Comparison of ENCODE assay signal across 8 mouse cellular contexts in genomic region chr1:71102344-71103173, GRCm38 (mm10). TPM values are rescaled to one million over a fixed set of nuclear protein-coding genes. Genes with fewer than 3 reads are reported as not detected.
A peak's percentile ranks its signal among the peaks of the same experiment; 100 is the strongest.
DNase-seq lines count a peak whose midpoint lies in the region; ATAC-seq and TF ChIP-seq lines count a peak whose summit lies in the region.

Gene Bard1 (minus strand): TSS chr1:71103146.

- H3K4me2 ChIP-seq in heart, embryonic 12.5 days: peak within 1 kb of the TSS; percentile 71
- peak within 1 kb of the TSS; percentile 87 for H3K4me2 ChIP-seq in kidney, postnatal 0 days (ENCODE audit: low read length)
- peak within 1 kb of the TSS; percentile 68 for H3K4me2 ChIP-seq in liver, embryonic 11.5 days
- H3K4me2 ChIP-seq in stomach, embryonic 14.5 days (replicated peaks; ENCODE audit: low read depth, low read length): peak within 1 kb of the TSS; percentile 49

- peak; percentile 6; the same call in 1 of the 2 replicates for TF ChIP-seq CTCF in kidney, postnatal 0 days (IDR thresholded peaks at IDR 0.05; ENCODE audit: low read depth)

- under 1% methylated on average over 69 of the region's 69 CpGs for WGBS in heart, embryonic 12.5 days
- under 1% methylated on average over 69 of the region's 69 CpGs for WGBS in kidney, postnatal 0 days
- under 1% methylated on average over 69 of the region's 69 CpGs for WGBS in liver, embryonic 11.5 days
- under 1% methylated on average over 69 of the region's 69 CpGs for WGBS in stomach, embryonic 14.5 days

- peak; percentile 88 for ATAC-seq in erythroid progenitor cell, adult 5-6 weeks (replicated peaks; ENCODE audit: low FRiP score, poor library complexity, severe bottlenecking)
- peak; percentile 98 for ATAC-seq in heart, embryonic 12.5 days (ENCODE audit: insufficient number of reproducible peaks, low FRiP score)
- peak; percentile 99 for ATAC-seq in kidney, postnatal 0 days (replicated peaks; ENCODE audit: low FRiP score, low read depth)
- ATAC-seq in liver, embryonic 11.5 days (replicated peaks; ENCODE audit: low FRiP score): peak; percentile 96
- ATAC-seq in stomach, embryonic 14.5 days (ENCODE audit: insufficient number of reproducible peaks, insufficient read depth, low FRiP score, low read depth): peak; percentile 98

- H3K27ac ChIP-seq in heart, embryonic 12.5 days (ENCODE audit: poor library complexity, severe bottlenecking): peak within 1 kb of the TSS; percentile 78
- peak within 1 kb of the TSS; percentile 67 for H3K27ac ChIP-seq in kidney, postnatal 0 days
- peak within 1 kb of the TSS; percentile 94 for H3K27ac ChIP-seq in liver, embryonic 11.5 days (ENCODE audit: low read depth, low read length)
- H3K27ac ChIP-seq in stomach, embryonic 14.5 days (ENCODE audit: low read length): peak within 1 kb of the TSS; percentile 70

- H3K4me3 ChIP-seq in heart, embryonic 12.5 days: peak within 1 kb of the TSS; percentile 80
- peak within 1 kb of the TSS; percentile 87 for H3K4me3 ChIP-seq in kidney, postnatal 0 days (replicated peaks; ENCODE audit: low read depth, low read length)
- H3K4me3 ChIP-seq in liver, embryonic 11.5 days (ENCODE audit: low read depth, low read length): peak within 1 kb of the TSS; percentile 87
- peak within 1 kb of the TSS; percentile 79 for H3K4me3 ChIP-seq in stomach, embryonic 14.5 days (ENCODE audit: low read depth, low read length)

- H3K9me3 ChIP-seq in heart, embryonic 12.5 days (replicated peaks): no peaks in the 10 kb centered on the region
- no peaks in the 10 kb centered on the region for H3K9me3 ChIP-seq in kidney, postnatal 0 days (replicated peaks; ENCODE audit: low read length)
- H3K9me3 ChIP-seq in liver, embryonic 11.5 days (ENCODE audit: control insufficient read depth, low read length): no peaks in the 10 kb centered on the region
- no peaks in the 10 kb centered on the region for H3K9me3 ChIP-seq in stomach, embryonic 14.5 days (ENCODE audit: control insufficient read depth, low read depth, low read length)

- no peaks in the 10 kb centered on the region for H3K36me3 ChIP-seq in heart, embryonic 12.5 days
- H3K36me3 ChIP-seq in kidney, postnatal 0 days (ENCODE audit: insufficient read depth, low read length): no peaks in the 10 kb centered on the region
- no peaks in the 10 kb centered on the region for H3K36me3 ChIP-seq in liver, embryonic 11.5 days (ENCODE audit: control insufficient read depth, insufficient read depth, low read length)
- H3K36me3 ChIP-seq in stomach, embryonic 14.5 days (ENCODE audit: control insufficient read depth, insufficient read depth, low read length): no peaks in the 10 kb centered on the region

- H3K9ac ChIP-seq in heart, embryonic 12.5 days: peak within 1 kb of the TSS; percentile 75
- peak within 1 kb of the TSS; percentile 65 for H3K9ac ChIP-seq in kidney, postnatal 0 days (ENCODE audit: low read depth, low read length)
- H3K9ac ChIP-seq in liver, embryonic 11.5 days (ENCODE audit: low read depth, low read length): peak within 1 kb of the TSS; percentile 93
- peak within 1 kb of the TSS; percentile 47 for H3K9ac ChIP-seq in stomach, embryonic 14.5 days (replicated peaks; ENCODE audit: low read depth, low read length)

- peak; percentile 100 for DNase-seq in CD4-positive helper T cell, adult 2 months (ENCODE audit: low read depth, low spot score)
- peak; percentile 56 for DNase-seq in brain, embryonic 18.5 days (ENCODE audit: low read depth, low spot score)
- DNase-seq in kidney, postnatal 0 days (ENCODE audit: low spot score): peak; percentile 98
- DNase-seq in liver, embryonic 11.5 days (ENCODE audit: low spot score): peak; percentile 94
- peak; percentile 100 for DNase-seq in naive thymus-derived CD4-positive, alpha-beta T cell, adult 2 months (ENCODE audit: low read depth)

- peaks cover 11% of the 10 kb centered on the region for H3K4me1 ChIP-seq in heart, embryonic 12.5 days (replicated peaks)
- H3K4me1 ChIP-seq in kidney, postnatal 0 days (replicated peaks; ENCODE audit: insufficient read depth, low read length): no peaks in the 10 kb centered on the region
- H3K4me1 ChIP-seq in liver, embryonic 11.5 days (replicated peaks; ENCODE audit: control insufficient read depth, insufficient read depth, low read length): peaks cover 11% of the 10 kb centered on the region
- H3K4me1 ChIP-seq in stomach, embryonic 14.5 days (ENCODE audit: control insufficient read depth, insufficient read depth, low read length): peaks cover 5% of the 10 kb centered on the region; the same call in 1 of the 2 replicates

- H3K27me3 ChIP-seq in heart, embryonic 12.5 days (replicated peaks): no peaks in the 10 kb centered on the region
- H3K27me3 ChIP-seq in kidney, postnatal 0 days (ENCODE audit: insufficient read depth, low read length): no peaks in the 10 kb centered on the region
- no peaks in the 10 kb centered on the region for H3K27me3 ChIP-seq in liver, embryonic 11.5 days (replicated peaks; ENCODE audit: control insufficient read depth, insufficient read depth, low read length)
- no peaks in the 10 kb centered on the region for H3K27me3 ChIP-seq in stomach, embryonic 14.5 days (ENCODE audit: control insufficient read depth, insufficient read depth, low read length)

RNA-seq across cellular contexts. Expression of gene Bard1, which starts in this region (rescaled TPM):
- total RNA-seq in erythroid progenitor cell, adult 5-6 weeks (2015; ENCODE audit: low replicate concordance): 52.6 and 62.0 TPM in 2 replicates
- total RNA-seq in erythroid progenitor cell, adult 5-6 weeks (2017; ENCODE audit: low replicate concordance): 44.6 and 50.4 TPM in 2 replicates
- polyA plus RNA-seq in heart, embryonic 12.5 days (2016; fragmentation: Nextera tagmentation; extraction: Ambion mirVana): 1.9 and 2.1 TPM in 2 replicates
- 1.0 and 1.4 TPM in 2 replicates for polyA plus RNA-seq in kidney, postnatal 0 days (2015; fragmentation: Nextera tagmentation; extraction: Ambion mirVana)
- polyA plus RNA-seq in liver, embryonic 11.5 days (2014; fragmentation: Nextera tagmentation; extraction: Ambion mirVana): 2.9 and 3.5 TPM in 2 replicates
- 3.1 and 3.4 TPM in 2 replicates for polyA plus RNA-seq in stomach, embryonic 14.5 days (2014; fragmentation: Nextera tagmentation; extraction: Ambion mirVana)

Comparison
In these comparisons a context has a peak if more than half of its experiments do, and no peak if none do; other contexts are left out.
1. Peak in every context shown above with its lines: DNase-seq, ATAC-seq, H3K4me3 ChIP-seq and H3K27ac ChIP-seq.